Mouse (Mus musculus): ENCODE measurements around the gene Pcsk2.

GRCm38 (mm10) chr2:143547251-143548090 is 1.5 kb downstream of the Pcsk2 start:
- TF ChIP-seq GATA1 (IDR thresholded peaks at IDR 0.05; ENCODE audit: borderline replicate concordance, low read length) (no peak), FLI1 (IDR thresholded peaks at IDR 0.05; ENCODE audit: low read length) (no peak)

All from megakaryocyte, embryonic 14.5 days (primary cell).